Mouse (Mus musculus) embryonic fibroblast, embryonic 13.5 days (primary cell): ENCODE measurements around the gene Jam3. TPM values are rescaled to one million over a fixed set of nuclear protein-coding genes. Genes with fewer than 3 reads are reported as not detected.
A peak's percentile ranks its signal among the peaks of the same experiment; 100 is the strongest.

ENCODE experiments used
- H3K27ac ChIP-seq: 2 replicates; pipeline ENCODE4 v1.5.1; 2012; ENCODE audit warnings: low read length, control low read depth, inconsistent platforms; ENCODE audit not compliant: insufficient read depth
- H3K4me1 ChIP-seq: 2 replicates; pipeline ENCODE4 v1.6.1; 2011; ENCODE audit warnings: low read length; ENCODE audit not compliant: control insufficient read depth, insufficient read depth
- H3K4me3 ChIP-seq: 2 replicates; pipeline ENCODE4 v1.5.1; 2011; ENCODE audit warnings: mild to moderate bottlenecking, control low read depth, low read length; ENCODE audit not compliant: insufficient read depth
- CTCF ChIP-seq: IDR thresholded peaks from 2 replicates; pipeline ENCODE4 v1.5.1; 2011; ENCODE audit warnings: mild to moderate bottlenecking, control low read depth, low read length, moderate library complexity, borderline replicate concordance; ENCODE audit not compliant: insufficient read depth
- POLR2A ChIP-seq: IDR thresholded peaks from 2 replicates; pipeline ENCODE4 v1.6.1; 2011; ENCODE audit warnings: low read depth, mild to moderate bottlenecking, control low read depth, low read length, moderate library complexity
- polyA plus RNA-seq: library from polyadenylated mRNA; stranded (reverse); fragments of >200 nt; gene quantifications from 2 replicates; pipeline ENCODE4 v1.2.4, GENCODE M21; 2011; ENCODE audit warnings: low read depth; ENCODE audit not compliant: missing spikeins, insufficient read length

Gene Jam3
- 45.6 and 50.3 TPM in 2 replicates for polyA plus RNA-seq

GRCm38 (mm10) chr9:27154763-27155530, at the start of gene Jam3:
Jam3 (minus strand) TSS chr9:27155421.
- H3K4me1 ChIP-seq = no peaks in the 10 kb centered on the region
- TF ChIP-seq POLR2A (peak; percentile 93), CTCF (no peak)
- 0 out of 2 replicates have a peak within 1 kb of the TSS, but pooled peaks have one; percentile 9 for H3K27ac ChIP-seq

GRCm38 (mm10) chr9:27204201-27204600, 49.0 kb upstream of the Jam3 start:
- Histone ChIP-seq H3K27ac (no peak overlapping the region), H3K4me3 (no peak overlapping the region), H3K4me1 (no peaks in the 10 kb centered on the region)
- no peak for TF ChIP-seq POLR2A

More at GRCm38 (mm10) chr9:27154763-27155530, at the start of gene Jam3:
- peak within 1 kb of the TSS; percentile 68 for H3K4me3 ChIP-seq

- no peak for TF ChIP-seq CTCF
- TF ChIP-seq POLR2A = no peak
- H3K4me1 ChIP-seq = no peaks in the 10 kb centered on the region
- H3K4me3 ChIP-seq = no peak overlapping the region
- H3K27ac ChIP-seq = no peak overlapping the region
Observed at GRCm38 (mm10) chr9:27203134-27203533, 47.9 kb upstream of the Jam3 start.

- no peak overlapping the region for H3K4me3 ChIP-seq
- no peaks in the 10 kb centered on the region for H3K4me1 ChIP-seq
- H3K27ac ChIP-seq = no peak overlapping the region
- TF ChIP-seq CTCF (no peak), POLR2A (no peak)
Observed at GRCm38 (mm10) chr9:27201472-27202219, 46.4 kb upstream of the Jam3 start.

GRCm38 (mm10) chr9:27193592-27194080, 38.4 kb upstream of the Jam3 start:
- no peak overlapping the region for H3K27ac ChIP-seq
- H3K4me3 ChIP-seq = no peak overlapping the region
- TF ChIP-seq CTCF = no peak
- no peak for TF ChIP-seq POLR2A
- H3K4me1 ChIP-seq = peaks cover 10% of the 10 kb centered on the region

- TF ChIP-seq CTCF (no peak), POLR2A (no peak)
- Histone ChIP-seq H3K4me1 (peaks cover 10% of the 10 kb centered on the region), H3K27ac (0 out of 2 replicates have a peak overlapping the region, but pooled peaks have one; percentile 5), H3K4me3 (no peak overlapping the region)
Observed at GRCm38 (mm10) chr9:27192761-27193591, 37.8 kb upstream of the Jam3 start.

GRCm38 (mm10) chr9:27192001-27192760, 37.0 kb upstream of the Jam3 start:
- Histone ChIP-seq H3K27ac (peak overlapping the region; percentile 24), H3K4me1 (peaks cover 10% of the 10 kb centered on the region), H3K4me3 (peak overlapping the region; percentile 3; the same call in 1 of the 2 replicates)
- TF ChIP-seq CTCF (no peak), POLR2A (no peak)

GRCm38 (mm10) chr9:27191501-27191981, 36.3 kb upstream of the Jam3 start:
- Histone ChIP-seq H3K4me1 (peaks cover 10% of the 10 kb centered on the region), H3K27ac (peak overlapping the region; percentile 28), H3K4me3 (peak overlapping the region; percentile 3; the same call in 1 of the 2 replicates)
- TF ChIP-seq CTCF (no peak), POLR2A (no peak)

- TF ChIP-seq POLR2A = no peak
- TF ChIP-seq CTCF = no peak
- Histone ChIP-seq H3K4me3 (no peak overlapping the region), H3K27ac (no peak overlapping the region), H3K4me1 (peaks cover 10% of the 10 kb centered on the region)
Observed at GRCm38 (mm10) chr9:27190461-27190860, 35.2 kb upstream of the Jam3 start.
